Mouse (Mus musculus): ENCODE data around the gene Rbfox3. TPM values are rescaled to one million over a fixed set of nuclear protein-coding genes. Genes with fewer than 3 reads are reported as not detected.

Gene Rbfox3
- total RNA-seq, 4 experiments from 2014 or later: 229 to 281 (median 270) TPM

DNA sequence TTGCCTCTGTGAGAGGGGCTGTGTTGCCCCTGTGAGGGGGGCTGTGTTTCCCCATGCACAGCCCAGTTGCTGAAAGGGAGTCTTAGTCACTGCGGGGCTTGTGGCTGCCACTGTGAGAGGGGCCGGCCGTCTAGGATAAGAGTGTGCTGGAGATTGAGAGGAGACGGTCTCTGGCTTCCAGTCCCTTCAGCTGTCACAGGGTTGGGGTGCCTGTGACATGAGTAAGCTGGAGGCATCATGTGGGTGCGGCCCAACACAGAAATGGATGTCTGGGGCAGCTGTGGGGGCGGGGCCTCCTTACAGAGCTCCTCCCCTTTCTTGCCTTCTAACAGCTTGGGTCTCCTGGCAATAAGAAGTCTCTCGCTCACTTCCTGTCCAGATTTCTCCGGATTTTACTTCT lies 182.0 kb downstream of the Rbfox3 start:
- no peak for DNase-seq (ENCODE audit: low spot score in 2 of 2)

DNA sequence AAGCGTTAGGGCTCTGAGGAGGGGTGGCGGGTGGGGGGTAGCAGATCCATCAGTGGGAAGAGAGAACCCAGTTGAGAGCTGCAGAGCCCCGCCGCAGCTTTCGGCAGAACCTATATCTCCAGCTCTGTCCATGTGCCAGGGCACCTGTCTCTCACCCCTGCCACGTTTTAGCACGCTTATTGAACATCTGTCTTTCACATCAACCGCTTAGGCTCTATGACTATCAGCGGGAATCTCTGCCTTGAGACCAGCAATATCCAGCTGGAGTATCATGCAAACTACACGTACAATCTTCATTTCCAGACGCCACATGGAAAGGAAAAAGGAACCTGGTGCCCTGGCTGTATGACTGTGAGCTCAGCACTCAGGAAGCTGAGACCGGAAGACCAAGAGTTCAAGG lies 182.6 kb downstream of the Rbfox3 start:
- DNase-seq (ENCODE audit: low spot score in 2 of 2): no peak

DNA sequence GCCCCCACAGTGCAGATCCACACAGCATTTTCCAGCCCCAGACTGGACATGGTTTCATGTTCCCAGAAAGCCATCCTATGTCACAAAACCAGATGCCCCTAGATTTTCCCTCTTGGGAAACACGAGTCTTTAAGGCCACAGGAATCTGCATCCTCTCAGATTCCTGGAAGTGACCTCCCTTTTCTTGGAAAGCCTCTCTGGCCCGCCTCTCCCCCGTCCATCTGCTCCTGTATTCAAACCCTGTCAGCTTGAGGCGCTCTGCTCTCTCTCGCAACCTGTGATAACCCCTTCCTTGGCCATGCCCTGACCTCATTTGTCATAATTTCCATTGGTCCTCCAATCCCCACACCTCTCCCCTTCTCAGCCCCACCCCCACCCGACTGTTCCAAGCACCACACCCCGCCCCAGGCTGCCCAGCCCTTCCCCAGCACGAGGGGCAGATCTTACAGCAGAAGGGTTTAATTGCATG lies 183.3 kb downstream of the Rbfox3 start:
- no peak for DNase-seq (ENCODE audit: low spot score in 2 of 2)

DNA sequence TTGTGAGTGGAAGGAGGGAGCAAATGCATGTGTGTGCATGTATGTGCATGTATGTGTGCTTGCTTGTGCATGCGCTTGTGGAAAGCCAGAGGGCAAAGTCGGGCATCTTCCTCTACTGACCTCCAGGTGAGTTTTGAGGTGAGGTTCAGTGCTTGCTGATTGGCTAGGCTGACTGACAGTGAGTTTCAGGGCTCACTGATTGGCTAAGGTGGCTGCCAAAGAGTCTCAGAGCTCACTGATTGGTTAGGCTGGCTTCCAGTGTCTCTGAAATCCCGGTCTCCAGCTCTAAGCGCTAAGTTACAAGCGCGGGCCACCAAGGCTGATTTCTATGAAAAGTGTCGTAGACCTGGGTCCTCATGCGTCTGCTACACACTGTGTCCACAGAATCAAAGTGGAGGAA lies 185.0 kb downstream of the Rbfox3 start:
- DNase-seq (ENCODE audit: low spot score in 2 of 2): no peak

DNA sequence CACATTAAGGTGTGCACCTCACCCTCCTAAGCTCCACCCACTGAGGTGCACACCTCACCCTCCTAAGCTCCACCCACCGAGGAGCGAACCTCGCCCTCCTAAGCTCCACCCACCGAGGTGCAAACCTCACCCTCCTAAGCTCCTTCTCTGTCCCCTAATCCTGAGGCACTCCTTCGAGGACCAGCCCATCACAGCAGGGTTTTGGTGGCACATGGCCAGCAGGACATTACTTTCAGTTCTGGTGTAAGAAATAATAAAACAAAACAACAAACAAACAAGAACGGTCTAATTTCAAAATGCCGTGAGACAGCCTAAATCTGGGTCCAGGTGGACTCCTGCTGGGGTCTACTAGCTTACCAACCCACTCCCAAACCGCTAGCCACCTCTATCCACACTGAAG lies 187.0 kb downstream of the Rbfox3 start:
- no peak for DNase-seq (ENCODE audit: low spot score in 2 of 2)

DNA sequence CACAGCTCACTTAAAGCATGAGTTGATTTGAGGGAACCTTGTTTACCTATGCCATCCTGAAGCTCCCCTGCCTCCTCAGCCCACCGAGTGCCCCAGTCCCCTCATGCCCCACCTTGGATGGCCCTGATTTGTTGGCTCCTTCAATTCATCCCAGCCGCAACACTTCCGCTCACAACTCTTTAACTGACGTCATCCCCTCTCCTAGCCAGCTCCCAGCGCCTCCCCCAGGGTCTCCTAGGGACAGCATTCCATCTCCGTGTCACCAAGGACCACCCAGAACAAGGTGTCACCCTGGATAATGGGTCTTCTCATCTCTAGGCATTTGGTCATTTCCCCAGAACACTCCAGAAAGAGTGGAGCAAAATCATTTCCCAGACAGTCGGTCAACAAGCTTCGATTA lies 188.2 kb downstream of the Rbfox3 start:
- no peak for DNase-seq (ENCODE audit: low spot score in 2 of 2)

DNA sequence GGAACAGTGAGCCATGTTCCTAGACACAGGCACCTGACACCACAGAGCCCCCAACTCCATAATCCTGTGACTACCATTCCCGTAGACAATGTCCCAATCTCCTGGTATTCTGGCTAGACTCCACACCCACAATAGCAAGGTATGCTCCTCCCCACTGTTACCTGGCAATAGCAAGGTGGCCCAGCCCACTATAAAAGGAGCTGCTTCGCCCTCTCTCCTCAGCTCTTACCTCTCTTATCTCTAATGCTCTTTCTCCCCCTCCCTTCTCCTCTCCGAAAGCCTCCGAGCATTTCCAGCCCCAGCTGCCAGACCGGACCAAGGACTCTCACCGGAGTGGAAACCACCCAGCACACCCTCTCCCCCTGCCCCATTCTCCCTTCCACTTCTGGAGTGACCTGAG lies 189.5 kb downstream of the Rbfox3 start:
- no peak for DNase-seq (ENCODE audit: low spot score in 2 of 2)

DNA sequence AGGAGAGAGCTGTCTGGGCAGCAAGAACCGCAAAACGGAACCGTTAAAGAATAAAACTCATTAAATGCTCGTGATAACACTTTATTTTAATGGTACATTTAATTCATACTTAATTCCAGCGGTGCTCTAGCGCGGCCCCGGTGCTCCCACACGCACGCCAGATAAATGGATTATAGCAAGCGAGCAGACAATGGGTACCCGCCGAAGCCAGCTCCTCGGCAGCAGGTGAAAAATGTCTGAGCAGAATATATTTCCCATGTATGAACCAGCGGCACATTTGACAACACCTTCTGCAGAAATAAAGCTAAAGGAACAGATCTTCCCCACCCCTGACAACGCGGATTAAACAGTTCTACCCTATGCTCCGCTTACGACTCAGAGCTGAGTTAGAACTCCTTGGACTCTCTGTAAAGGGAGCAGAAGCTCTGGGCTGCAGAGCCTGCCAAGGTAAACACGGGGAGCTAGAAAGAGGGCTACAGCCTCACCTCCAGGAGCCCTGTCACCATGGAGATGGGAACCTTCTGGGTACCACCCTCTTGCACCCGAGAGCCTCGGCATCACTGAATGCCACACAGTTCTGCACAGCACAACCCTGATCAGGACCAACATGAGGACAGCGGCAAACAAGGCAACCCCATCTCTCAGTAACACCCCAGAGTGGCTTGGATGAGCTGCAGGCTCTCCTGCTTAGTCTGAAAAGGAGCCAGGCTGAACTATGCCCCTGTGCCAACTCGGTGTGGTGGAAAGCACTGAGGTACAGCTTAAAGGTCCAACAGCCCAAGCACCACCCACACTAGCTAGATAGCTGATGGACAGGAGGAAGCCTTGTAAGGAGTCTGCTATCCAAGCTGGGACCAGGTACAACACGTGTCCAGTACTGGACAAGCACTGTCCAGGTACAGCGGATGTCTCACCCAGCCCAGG lies 196.5 kb downstream of the Rbfox3 start:
- DNase-seq (ENCODE audit: low spot score in 2 of 2): no peak

DNA sequence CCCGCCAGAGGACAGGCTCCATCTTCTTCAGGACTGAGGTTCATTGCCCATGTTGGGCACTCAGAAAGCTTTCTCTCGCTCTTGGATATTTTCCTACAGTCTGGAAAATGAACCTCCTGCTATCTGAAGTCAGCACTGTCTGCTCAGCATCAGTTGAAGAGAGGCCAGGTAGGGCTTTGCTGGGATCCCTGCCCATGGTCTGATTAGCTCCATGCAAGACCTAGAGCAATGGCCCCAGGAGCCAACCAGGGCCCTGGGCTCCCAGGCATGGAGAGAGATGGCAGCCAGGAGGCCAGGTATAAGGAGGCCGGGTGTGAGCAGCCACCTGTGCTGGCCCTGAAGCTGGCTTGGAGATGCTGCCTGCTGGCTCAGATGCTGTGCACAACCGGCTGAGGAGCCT lies 198.6 kb downstream of the Rbfox3 start:
- no peak for DNase-seq (ENCODE audit: low spot score in 2 of 2)

DNA sequence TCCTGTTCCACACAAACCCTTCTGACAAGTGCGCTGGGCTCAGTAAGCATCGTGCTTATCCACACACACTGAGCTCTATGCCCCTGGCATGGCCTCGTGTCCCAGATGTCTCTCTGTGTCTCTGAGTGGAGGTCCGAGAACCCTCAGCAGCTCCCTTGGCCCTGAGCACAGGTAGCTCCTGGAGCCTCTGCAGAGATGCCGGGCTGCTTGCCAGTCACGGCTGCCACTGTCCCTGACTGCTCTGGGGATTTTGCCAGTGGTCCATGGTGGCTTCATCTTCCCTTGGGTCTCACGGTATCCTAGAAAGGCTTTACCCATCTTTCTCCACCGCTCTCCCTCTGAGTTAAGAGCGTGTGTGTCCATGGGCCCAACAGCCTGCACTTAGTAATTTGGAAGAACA lies 199.3 kb downstream of the Rbfox3 start:
- DNase-seq (ENCODE audit: low spot score in 2 of 2): no peak

DNA sequence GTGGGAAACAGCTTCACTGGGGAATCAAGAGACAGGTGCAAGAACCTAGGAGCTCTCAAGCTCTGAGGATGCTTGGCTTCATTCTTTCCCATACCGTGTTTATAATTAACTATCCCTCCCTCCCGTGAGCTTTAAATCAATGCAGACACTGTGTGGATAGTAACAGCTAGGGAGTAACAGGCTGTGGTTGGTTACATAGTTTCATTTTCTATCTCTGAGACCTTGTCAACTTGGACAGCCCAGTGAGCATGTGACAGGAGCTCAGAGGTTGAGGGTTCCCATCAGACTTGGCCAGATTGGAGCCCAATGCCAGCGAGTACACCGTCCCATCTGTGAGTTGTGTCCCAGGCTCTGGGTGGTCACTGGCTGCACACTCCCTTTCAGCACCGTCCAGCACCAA lies 201.4 kb downstream of the Rbfox3 start:
- no peak for DNase-seq (ENCODE audit: low spot score in 2 of 2)

DNA sequence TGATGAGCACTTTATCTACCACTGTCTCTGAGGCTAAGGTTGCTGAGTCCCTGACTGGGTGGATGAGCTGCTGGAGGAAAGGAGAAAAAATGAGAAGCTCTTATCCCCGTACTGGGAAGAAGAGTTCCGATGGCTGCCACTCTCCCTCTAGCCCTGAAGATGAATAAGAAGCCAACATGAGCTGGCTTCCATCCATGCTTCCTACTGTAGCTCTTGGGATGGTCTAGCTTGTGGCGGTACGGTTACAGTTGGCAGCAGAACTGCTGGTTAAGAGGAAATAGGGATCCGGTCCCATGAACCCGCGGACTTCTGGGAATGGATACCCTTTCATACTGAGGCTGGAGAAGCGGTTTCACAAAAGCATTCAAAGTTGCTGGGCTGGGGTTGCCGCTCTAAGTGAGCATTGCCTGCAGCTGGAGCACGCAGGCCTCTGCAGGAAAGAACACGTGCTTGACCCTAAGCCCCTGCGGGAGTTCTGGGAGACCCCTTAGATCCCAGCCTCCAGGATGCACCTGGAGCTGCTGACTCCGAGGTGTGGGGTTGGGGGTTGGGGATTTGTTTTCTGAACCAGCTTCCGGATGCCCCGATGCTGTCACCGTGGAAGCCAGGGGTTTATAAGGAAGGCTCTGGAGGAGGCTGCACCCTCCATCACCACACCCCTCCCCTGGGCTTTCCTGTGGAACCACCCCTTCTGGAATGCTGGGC lies 215.0 kb downstream of the Rbfox3 start:
- DNase-seq (ENCODE audit: low spot score in 2 of 2): no peak

DNA sequence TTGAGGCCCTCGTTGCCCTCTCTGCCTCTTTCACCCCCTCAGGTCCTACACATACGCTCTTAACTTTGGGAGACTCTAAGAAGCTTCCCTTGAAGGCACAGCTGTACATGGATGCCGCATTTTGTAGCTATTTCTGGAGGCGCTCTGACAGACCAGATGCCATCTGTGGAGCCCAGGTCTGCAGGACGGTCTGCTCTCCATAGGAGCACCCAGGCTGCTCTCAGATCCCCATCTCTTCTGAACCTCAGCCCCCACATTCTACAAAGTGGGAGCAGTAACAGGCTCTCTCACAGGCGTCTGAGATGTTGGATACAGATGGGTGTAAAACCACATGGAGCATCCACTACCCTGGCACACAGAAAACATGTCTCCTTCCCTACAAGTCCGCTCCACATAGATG lies 218.1 kb downstream of the Rbfox3 start:
- DNase-seq (ENCODE audit: low spot score in 2 of 2): peak; percentile 26

DNA sequence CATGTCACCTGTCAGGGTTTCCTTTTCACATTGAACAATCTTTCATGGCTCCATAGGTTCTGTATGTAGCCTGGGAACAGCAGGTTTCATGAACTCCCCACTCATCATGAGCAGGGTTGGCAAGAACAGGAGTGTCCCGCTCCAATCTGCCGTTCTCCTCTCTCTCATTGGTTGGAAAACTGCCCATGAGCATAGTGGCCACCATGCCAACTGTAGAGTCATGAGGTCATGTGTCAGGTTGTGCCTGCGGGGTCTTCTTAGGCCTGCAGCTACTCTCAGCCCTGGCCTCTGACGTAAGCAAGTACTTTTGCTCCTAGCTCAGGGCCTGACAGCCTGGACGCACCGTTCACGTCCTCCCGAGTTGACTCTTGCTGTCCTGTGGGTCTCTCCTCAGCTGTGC lies 221.1 kb downstream of the Rbfox3 start:
- DNase-seq (ENCODE audit: low spot score in 2 of 2): no peak

DNA sequence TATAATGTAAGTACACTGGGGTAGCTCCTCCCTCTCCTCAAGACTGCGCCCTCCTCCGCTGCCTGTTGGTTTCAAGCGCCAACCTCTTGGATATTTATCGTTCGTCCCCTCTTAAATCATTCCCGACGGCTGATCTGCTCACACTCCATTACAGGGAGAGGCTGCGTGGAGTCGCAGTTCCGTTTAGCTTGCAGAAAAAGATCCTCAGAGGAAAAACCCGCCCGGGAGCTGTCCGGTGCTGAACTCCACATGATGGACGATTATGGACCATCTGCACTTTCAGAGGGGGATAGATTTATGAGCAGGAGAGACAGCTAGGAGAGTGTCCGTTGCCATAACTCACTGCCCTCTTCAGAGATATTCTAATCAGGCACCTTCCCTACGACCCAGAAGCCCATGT lies 226.0 kb downstream of the Rbfox3 start:
- no peak for DNase-seq (ENCODE audit: low spot score in 2 of 2)

DNA sequence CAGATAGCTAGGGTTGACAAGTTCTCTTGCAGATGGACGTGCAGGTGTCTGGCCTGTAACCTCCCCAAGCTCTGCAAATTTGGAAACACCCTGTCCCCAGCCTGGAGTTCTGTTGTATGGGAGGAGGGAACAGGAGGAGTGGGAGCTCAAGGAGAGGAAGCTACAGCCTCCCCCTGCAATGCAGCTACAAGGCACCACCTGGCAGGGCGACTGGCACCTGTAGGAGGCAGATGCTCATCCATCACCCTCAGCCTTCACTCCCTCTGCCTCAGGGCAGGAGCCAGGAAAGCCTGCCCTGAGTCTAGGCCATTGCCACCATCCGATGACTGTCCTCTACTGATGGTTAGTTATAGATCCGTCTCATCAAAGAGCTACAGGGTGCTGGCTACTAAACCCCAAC lies 226.7 kb downstream of the Rbfox3 start:
- DNase-seq (ENCODE audit: low spot score in 2 of 2): no peak

DNA sequence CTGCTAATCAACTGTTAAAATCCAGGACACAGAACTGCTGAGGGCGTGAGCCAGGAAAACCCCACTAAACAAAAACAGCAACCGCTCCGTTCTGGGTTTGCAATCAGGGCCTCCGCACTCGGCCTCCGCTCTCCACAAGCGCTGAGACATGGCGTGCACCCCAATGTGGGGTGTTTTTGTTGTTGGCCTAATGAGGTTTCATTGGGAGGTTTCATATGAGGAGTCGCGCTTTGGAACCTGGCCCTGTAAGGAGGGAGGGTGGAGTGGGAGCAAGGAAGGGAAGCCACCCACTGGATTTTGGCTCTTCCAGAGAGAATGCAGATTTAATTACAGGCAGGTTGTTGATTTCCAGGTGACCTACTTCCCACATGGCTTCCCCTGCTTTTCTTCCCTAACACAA lies 230.7 kb downstream of the Rbfox3 start:
- peak in 1 of 2 experiments; percentile 36 for DNase-seq (ENCODE audit: low spot score in 2 of 2)

DNA sequence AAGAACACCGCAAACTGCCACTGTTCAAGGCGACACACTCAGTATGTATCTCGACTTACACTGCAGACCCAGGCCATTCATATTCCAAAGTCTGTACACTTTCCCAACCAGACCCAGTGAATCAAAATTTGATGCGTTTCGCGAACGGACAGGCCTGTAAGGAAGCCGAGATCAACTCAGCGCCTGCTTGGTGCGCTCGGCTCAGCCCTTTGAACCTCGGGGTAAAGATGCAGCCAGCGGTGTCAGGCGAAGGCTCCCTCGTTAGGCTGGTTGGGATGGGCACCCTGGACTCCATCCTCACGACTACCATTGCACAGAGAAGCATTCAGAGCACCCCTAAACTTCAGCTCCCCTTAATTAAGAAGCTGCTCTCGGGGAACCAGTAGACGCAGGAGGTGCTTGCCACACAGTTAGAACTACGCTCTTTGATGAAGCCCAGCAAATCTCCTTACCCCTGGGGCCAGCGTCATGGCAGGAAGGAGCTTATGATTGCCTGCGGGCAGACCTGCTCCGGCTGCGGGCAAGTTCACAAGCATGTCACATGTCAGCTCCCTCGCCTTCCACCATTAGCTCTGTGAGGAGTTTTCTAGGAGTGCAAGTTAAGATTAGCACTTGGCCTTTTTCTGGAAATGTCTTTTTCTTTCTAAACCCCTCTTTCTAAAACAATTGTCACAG lies 231.5 kb downstream of the Rbfox3 start:
- no peak for DNase-seq (ENCODE audit: low spot score in 2 of 2)

DNA sequence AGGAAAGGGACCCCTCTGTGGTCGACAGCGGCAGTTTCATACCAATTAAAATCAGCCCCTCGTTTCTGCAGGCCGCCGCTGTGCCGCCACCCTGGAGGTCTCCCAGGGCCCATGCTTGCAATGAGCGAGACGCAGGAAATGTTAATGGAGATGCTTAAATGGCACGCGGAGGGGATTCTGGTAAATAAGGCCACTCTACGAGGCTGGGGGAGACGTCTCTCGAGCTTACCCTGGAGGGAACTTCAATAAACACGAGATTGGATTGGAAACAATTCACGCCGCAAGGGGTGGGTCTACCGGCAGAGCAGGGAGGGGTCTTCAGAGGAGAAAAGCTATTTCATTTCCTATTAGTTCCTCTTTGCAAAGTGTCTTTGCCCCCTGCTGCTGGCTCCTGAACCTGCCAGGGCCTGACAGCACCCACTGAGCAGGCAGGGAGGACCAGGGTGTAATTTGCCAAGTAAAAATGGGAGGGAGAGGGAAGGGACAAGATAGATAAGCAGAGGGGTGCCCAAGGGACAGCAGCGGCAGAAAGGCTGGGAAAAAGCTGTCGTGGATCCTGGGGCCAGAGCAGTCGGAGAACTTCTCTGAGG lies 232.8 kb downstream of the Rbfox3 start:
- no peak for DNase-seq (ENCODE audit: low spot score in 2 of 2)

DNA sequence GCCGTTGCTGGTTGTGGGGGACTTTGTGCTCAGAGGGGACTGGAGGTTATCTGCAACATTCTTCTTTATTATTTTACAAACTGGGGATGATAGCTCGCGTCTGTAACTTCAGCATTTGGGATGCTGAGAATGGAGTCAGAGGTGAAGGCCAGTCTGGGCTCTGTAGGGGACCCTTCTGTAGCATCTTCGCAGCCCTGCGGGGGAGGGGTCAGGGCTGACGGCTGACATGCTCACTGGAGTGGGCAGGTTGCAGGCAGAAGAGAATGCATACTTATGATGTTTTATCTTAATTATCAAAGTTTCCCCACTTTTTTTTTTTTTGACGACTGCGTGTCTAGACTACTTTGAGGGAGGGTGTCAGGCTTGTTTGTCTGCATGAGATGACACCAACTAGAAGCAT lies 234.1 kb downstream of the Rbfox3 start:
- no peak for DNase-seq (ENCODE audit: low spot score in 2 of 2)

DNA sequence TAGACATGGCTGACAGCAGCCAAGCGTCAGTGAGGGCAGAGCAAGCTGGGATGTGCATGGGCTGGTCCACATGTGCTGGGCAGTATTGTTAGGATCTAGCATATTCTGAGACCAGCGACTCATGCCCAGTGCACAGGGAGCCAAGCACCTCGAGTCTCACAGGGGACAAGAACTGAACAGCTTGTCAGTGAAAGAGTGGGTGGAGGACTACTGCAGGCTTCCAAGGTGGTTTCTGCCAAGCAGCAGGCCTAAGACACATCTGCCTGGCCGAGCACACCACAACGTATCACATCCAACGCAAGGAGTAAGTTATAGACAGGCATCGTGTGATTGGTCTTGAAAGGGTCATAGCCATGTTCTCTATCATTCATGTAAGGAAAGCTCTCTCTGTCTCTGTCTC lies 235.0 kb downstream of the Rbfox3 start:
- DNase-seq (ENCODE audit: low spot score in 2 of 2): no peak

DNA sequence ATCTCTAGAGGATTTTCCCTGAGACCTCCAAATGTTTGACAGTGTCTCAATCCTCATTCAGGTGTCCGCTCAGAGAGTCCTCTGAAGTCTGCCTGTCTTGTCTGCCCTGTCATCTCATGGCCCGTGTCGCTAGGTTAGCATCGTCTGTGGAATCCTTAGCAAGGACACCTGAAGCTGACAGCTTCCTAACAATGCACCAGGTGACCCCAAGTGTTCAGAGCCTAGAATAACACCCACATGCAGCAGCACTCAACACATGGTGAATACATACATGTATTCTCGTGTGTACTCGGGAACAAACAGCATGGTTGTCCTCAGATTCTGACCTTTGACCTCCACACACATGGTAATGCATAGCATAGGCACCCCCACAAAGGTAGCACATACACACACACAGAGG lies 239.4 kb downstream of the Rbfox3 start:
- no peak for DNase-seq (ENCODE audit: low spot score in 2 of 2)

All from layer of hippocampus, adult 8-10 months (tissue).